Mouse (Mus musculus) spleen, adult 2 months (tissue): ENCODE data around the gene Camsap2.

Experiments used
- CTCF ChIP-seq: fragments of 200-500 bp; IDR thresholded peaks from 2 replicates; pipeline ENCODE4 v1.5.1; 2011; ENCODE audit warnings: mild to moderate bottlenecking, inconsistent platforms; ENCODE audit not compliant: insufficient read depth, insufficient read length, insufficient replicate concordance; ENCODE audit errors: extremely low read depth
- POLR2A ChIP-seq: fragments of 200-500 bp; IDR thresholded peaks from 2 replicates; pipeline ENCODE4 v1.6.1; 2011; ENCODE audit warnings: low read depth, low read length, inconsistent platforms

DNA sequence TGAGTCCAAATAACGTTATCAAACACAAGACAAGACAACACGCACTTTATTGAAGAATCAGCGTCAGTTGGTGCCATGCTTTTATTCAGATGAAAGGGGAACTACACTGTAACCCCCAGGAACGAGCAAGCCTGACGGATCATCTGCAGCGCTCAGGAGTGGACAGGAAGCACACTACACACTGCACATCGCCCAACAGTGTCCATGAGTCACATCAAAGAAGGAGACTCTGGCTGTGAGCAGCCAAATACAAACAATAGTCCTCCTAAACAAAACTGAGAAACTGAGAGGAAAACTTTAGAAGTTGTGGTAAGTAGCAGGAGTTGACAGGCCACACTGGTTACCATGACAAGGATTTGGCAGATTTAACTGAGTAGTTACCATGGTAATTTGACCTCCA, 77.7 kb downstream of the Camsap2 start:
- TF ChIP-seq CTCF (no peak), POLR2A (no peak)
